Mouse (Mus musculus) left cerebral cortex, adult 8-10 months (tissue): ENCODE results near the gene Best3. TPM values are rescaled to one million over a fixed set of nuclear protein-coding genes. Genes with fewer than 3 reads are reported as not detected.

Experiments
- DNase-seq, 2 experiments: peaks; one replicate each; pipeline ENCODE4 v3.0.0; 2022; ENCODE audit warnings: low spot score in 2 of 2
- total RNA-seq, 4 experiments: library from RNA; stranded (reverse); gene quantifications; 2 replicates each; pipeline ENCODE4 v1.2.4; 2022

The Best3 gene
- total RNA-seq, 4 experiments from 2014 or later = 0.11 to 0.26 (median 0.25) TPM; not detected in 1

DNA sequence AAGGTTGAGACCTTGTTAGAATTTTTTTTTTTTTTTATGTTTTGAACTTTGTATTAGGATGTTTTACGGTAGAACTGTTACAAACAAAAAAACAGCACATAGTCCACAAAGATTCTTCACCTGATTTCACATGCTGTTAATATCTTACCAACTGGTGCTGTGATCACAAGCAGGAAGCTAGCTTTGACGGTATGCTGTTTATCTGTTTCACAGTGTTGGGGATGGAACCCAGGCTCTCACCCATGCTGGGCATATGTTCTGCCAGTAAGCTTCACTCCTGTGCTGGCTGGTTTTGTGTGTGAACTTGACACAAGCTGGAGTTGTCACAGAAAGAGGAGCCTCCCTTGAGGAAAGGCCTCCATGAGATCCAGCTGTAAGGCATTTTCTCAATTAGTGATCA is 8.3 kb upstream of the Best3 start:
- DNase-seq = no peak

DNA sequence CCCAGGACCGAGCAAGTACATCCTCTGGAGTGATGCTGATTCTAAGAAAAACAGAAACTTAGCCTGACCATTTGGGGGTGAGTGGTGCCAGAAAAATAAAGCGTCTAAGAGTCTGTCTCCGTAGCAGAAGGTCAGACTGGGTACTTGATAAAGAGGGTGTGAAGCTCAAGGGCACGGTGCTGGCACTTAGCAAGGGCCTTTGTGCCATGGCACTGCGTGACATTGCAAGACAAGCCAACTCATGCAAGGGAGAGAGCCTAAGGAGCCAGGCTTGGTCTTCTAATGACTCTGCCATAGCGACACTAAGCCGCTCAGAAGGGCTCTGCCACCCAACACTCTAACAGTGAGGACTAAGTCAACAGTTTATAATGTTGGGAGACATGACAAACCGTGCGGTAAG is 7.3 kb upstream of the Best3 start:
- DNase-seq = no peak

DNA sequence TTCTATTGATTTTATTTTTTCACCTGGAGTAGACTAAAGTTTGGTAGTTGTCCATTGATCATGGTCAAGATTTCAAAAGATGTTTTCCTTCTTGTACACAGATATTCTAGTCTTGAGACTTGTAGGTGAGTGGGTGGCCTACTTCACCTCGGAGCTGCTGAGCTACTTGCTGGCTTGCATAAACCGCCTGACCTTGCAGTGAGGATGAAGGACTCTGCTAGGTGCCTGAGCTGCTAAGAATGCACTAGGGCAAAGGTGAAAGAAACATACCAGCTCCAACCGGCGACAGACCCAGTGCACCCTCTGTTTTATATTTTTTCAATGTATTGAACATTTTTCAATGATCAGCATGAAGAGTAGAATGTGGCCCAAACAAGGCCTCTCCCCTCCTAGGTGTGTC is 5.8 kb upstream of the Best3 start:
- no peak for DNase-seq

DNA sequence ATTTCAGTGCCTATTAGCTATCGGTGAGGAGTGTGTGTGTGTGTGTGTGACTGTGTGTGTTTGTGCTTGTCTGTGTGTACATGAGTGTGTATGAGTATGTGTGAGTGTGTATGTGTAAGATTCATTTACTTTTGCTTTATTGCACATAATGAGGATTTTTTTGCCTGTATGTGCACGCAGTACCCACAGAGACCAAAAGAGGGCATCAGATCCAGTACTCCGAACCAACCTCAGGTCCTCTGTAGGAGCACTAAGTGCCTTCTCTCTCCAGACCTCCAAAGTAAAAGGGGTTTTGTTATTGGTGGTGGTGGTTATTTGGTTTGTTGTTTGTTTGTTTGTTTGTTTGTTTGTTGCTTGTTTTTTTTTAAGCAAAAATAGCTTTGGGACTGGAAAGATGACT is 5.2 kb upstream of the Best3 start:
- no peak for DNase-seq

DNA sequence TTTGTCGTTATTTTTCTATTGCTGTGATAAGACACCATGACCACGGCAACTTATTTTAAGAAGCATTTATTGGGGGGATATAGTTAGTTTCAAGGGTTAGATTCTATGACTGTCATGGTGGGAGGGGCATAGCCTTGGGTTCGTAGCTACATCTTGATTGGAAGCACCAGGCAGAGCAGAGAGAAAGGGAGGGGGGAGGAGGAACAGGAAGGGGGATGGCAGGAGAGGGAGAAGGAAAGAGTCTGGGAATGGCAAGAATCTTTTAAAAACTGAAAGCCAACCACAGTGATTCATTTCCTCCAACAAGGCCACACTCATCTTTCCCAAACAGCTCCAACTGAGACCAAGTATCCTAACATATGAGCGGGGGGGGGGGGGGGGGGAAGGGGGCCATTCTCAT is 3.6 kb upstream of the Best3 start:
- DNase-seq = no peak

DNA sequence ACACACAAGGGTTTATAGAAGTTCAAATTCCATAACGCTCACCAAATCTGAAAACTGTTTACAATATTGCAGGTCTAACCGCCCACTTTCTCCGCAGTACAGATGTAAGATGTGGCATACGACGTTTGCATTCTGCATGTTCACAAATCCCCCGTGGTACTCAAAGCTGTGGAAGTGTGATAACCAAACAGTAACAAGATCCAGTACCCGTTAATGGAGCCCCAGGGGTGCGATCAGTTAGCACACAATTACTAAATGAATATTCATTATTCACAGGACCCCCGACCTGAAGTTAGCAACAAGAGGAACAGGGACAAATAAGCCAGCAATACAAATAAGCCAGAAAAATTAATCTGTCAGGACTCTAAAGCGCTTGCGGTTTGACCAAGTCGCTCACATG is 1.3 kb upstream of the Best3 start:
- DNase-seq = no peak

DNA sequence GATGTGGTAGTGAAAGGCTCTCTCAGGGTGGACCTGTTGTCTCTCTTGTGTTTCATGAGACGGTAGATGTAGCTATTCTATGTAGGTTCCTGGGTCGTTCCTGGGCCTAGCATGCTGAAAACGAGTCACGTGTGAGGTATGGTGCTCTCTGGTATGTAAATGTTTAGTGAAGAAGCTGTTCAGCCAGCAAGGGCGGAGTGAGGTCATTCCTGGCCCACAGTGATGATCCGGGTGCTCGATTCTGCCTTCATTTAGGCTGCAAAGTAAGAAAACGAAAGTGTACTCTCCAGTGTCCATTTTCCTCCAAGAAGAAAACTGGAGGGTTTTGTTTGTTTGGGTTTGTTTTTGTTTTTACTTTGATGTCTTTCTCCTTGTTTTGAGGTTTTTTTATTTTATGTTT is 7.9 kb downstream of the Best3 start:
- DNase-seq = no peak

DNA sequence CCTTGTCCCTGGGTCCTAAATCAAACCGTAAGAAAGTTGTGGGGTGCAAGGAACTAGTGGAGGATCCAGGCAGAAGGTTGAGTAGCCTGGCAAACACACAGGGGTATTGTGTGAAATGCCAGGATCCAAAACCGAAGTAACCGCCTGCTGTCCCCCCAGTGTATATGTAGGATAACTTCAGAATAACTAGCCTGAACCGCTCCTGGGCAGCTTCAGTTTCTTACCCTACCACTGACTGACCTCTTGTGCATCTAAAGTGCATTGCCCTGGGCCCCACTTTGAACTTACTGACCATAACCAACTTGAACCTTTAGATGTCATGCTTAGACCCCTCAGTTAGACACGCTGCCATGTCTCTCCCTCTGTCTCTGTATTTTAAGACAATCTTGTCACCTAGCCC is 9.0 kb downstream of the Best3 start:
- DNase-seq = no peak

DNA sequence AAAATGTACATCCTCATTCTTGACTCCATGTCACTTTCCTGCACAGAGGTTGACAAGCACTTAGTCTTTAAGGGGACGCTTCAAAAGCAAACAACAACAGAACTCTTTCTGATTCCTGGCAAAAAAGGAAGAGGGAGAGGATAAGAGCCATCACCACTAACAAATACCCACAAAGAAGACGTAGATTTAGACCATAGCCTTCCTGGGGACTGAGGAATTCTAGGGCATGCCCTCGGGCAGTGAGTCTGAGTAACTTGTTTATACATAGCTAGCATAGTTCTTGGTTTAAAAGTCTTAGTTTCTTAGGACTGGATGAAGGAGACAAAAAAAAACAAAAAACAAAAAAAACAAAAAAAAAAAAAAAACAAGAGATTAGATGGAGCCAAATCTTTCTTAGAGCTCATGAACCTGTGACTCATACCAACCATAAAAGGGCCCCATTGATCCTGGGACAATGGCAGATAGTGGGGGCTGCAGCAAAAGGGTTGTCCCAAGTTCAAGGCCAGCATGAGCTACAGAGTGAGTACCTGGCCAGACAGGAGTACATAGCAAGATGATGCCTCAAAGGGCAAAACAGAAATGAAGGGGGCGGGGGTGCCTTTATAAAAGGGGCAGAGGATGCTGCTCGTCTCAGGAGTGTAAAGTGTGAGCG is 9.6 kb downstream of the Best3 start:
- no peak for DNase-seq

DNA sequence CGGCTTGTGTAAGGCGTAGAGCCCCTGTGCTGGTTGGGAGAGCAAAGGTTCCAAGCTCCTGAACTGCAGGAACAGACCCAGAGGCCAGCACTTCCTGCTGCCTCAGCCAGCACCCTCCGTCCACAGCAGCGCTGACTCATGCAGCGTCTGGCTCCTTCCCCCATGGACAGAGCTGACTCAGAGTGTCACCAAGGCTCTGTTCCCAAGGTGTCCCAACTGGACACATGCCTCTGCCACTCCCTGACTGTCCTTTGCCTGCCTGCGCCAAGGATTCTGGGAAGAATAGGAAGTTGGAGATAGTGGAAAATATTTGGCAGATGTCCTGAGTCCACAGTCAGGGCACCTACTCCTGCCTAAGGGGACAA is 10.1 kb downstream of the Best3 start:
- no peak for DNase-seq

DNA sequence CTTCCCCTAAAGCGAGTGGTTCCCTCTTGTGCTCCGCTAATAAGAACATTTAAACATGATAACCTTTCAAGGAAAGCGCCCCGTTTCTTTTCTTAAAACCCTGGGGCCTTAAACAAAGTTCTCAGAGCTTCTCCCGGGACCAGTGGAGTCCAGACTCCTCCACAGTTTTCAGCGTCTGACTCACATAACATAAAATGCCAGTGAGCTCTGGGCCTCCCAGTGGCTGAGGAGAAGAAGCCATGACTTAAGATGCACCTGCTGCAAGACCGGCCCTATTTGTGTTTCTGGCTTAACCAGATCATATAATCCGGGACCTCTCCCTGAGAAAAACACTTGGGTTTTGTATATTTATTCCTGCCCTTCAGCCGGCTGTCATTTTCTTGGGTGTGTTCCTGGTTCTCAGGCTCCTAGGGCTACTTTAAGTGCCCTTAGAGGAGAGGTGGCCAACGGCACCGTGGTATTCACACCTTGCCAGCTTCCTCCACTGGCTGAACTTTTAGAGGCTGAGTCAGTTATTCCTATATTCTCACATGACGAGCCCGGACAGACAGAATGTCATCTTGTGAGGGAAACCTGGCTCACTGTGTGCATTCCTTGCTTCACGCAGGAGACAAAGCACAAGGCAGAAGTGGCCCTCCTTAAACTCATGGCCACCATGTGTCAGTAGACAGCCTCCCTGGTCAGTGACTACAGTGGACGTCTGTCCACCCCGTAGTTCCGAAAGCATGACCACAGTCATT is 12.8 kb downstream of the Best3 start:
- DNase-seq = no peak

DNA sequence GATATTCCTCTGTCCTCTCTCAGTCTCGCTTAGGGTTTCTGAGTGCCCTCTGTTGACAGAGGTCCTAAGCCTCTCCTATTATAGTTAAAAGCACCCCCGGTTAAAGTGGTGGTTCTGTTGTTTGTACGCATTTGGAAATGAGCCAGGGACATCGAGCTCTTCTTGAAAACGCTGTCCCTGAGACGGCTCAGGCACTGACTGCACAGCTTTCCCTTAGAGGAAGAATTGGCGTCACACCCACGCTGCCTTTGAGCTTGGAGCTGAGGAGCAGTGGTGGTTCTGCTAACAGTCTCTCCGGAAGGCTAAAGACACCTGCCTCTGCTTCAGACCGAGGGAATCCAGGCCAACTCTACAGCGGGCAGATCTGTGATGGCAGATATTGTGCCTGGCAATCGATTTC is 14.9 kb downstream of the Best3 start:
- no peak for DNase-seq

DNA sequence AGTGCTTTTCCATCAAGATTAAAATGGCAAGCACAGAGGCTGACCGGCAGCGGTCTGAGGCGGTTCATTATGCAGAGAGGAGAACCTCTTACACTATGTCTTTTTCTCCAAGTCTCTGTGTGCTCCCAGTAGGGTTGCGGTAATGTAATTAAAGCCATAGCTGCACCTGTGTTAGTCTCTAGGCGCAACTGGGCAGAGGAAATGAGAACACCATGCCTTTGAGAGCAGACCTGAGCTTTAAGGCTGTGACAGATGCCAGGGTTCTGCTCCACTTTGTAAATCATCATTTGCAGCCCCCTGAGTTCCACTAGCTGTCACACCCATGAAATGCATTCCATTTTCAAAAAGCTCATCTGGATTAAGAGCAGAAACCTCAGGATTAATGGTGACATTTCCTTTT is 18.6 kb downstream of the Best3 start:
- DNase-seq = no peak

DNA sequence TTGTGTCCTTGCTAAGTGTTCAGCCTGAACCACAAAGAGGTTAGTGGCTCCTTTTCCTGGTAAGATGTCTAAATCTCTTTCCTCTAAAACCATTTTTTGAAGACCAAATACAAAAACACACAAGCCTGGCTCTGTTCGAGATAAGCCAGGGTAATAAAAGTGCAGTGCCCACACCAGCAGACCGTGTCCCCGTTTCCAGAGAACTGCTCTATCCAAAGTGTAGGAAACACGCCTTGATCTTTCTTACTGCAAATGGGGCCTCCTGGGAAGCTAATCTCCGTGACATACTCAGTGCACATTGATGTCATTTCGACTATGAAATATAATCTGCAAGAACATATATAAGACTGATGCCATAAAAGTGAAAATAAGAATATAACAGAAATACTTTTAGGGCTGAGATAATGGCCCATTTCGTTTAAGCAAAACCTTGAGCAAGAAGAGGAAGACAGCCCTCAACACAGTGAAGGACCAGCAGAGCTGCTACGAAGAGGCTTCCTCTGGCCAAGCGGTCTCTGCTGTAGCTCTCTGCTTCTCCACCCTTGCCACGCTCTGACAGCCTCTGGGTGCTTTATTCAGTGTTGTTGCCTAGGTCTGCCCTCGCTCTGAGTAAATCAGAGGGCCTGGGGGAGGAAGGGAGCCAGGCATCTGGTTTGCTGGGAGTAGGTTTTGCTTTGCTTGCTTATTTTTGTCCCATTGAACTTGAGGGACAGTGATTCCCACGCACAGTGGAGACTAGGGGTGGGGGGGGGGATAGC is 19.8 kb downstream of the Best3 start:
- DNase-seq = no peak

DNA sequence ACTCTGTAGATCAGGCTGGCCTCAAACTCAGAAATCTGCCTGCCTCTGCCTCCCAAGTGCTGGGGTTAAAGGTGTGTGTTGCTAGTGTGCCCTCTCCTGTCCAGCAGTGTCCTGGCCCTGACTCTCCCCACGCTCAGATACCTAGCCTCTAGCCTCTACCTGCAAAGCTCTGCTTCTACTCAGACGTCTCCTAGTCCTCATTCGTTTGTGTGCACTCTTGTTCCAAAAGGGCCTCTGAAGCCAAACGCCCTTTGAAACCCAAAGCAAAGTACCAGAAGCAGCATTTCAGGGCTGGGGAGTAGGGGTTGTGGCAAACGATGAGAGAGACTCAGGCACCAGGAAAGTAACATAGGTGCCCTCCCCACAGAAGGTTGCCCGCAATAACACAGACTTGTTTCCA is 23.6 kb downstream of the Best3 start:
- no peak for DNase-seq

DNA sequence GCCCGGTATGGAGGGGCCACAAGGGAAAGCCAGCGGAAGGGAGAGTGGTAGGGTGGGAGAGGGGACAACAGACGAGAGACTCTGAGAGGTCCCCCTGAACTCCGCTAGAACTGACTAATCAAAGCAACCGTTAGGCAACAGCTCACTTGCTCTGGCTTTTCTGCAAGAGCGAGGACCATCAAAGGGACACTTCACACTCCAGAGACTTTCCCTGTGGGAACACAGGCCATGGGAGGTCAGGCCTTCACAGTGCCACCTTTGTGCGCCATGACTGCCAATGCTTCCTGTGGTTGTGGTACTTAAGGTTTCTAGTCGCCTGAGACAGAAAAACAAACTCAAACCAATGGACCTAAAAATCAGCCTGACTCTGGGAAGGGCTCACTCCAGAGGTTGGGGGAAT is 24.9 kb downstream of the Best3 start:
- no peak for DNase-seq

DNA sequence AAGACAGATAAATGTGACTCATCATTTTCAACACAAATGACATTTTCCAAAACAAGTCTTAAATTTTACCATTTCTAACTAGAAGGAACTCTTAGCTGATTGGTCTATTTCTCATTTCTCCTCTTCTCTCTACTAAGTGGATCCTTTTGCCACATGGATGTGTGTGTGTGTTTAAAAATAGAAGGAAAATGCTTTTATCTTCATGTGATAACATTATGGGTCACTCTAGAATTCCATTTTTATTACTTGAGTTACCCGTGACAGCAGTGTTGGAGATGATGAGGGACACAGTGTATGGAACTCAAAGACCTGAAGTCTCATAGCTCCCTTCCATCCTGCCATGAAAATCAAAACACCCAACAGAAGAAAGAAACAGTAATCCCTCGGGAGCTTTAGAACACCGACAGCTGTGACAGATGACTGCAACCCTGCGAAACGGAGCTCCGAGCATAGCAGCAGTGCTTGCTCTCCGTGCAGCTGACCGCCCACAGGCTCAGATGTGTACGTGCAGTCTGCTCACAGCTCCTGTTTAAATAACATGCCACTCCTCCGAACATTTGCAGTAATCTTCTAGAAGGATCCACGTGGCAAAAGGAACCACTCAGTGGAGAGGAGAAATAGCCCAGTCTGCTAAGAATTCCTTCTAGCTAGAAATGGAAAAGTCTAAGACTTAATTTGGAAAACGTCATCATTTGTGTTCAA is 27.7 kb downstream of the Best3 start:
- peak; percentile 8 to 72 for DNase-seq

DNA sequence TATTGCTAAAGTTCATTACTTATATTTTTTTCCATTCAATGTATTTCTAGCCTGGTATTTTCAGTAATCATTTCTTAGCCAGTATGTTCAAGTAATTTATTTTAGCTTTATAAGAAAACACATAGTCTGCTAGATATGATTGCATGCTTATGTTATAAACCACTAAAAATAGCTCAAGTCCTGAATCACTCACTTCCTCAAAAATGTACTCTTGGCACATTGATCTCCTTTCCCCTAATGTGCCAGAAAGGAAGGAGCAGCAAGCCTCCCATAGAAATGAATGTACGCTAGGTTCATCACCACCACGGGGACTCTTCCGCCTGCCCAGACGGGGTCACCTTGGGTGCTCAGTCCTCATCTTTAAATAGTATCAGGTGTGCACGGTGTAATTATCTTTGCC is 28.5 kb downstream of the Best3 start:
- no peak for DNase-seq

DNA sequence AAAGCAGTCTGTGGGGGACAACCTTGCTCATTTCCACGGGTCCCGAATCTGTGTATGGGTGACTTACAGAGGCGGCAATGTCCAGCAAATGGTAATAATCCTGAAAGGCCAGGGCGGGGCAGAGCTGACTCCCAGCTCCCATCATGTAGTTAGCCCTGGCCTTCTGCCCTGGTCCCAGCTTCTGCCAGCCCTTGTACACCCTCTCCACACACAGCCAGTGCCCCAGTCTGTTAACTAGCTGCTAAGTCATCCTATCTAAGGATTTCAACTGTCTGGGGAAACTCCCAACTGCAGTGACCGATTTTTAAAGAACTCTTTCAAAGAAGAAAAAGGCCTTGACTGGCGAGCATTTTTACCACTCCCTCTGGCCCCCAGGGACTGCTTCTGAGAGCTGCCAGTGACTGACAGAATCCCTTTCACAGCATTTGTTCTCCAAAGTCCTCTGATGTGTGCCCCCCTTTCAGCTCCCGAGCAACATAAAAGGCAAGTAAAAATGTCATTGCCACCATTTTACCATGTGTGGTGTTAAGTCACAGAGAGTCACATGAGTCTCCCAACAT is 32.2 kb downstream of the Best3 start:
- DNase-seq = no peak

DNA sequence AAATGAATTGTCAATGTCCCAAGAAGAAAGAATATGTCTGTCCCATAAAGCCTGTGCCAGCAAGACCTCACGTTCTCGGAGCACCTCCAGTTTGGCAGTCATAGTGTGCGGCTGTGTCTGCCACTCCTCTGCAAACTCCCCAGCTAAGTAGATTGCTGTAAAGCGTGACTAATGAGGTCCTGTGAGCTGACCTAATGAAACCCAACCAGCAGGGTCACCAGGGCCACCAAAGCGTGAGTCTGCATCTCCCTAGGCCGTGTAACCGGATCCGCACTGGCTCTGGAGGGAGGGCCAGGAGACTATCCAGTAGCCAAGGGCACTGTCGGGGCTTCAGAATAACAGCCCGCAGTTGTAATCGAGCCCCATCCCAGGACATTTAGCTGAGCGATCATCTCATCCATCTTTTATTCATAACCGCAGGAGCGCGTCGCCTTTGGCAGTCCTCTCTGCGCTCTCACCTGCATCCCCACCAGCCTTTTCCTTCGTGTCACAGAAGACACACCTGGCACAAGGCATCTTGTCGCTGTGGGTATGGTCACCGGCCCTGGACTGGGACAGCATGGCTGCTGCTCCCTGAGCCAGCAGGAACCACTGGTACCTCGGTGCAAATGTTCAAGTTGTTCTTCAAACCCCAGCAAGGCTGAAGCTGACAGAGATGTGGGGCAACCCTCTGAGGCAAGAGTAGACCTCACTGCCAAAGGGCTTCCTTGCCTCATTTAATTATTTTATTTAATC is 35.1 kb downstream of the Best3 start:
- no peak for DNase-seq

DNA sequence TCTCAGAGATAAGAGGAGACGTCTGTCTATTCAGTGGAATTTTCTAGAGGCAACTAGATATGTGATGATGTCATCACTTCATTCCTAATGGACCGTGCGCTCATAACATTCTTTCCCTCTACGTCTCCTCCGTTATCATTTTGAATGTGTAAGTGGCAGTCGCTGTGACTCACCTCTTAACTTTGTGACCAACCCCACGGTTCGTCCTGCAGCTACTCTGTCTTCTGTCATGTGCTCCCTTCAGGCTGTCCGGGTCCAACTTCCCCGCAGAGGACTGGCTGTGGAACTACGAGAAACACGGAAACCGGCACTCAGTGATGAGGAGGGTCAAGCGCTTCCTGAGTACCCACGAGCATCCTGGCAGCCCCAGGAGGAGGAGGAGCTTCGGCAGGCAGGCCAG is 37.6 kb downstream of the Best3 start:
- no peak for DNase-seq
